Mouse (Mus musculus) neural tube, embryonic 15.5 days (tissue): ENCODE data around the gene Pdcd4. TPM values are rescaled to one million over a fixed set of nuclear protein-coding genes. Genes with fewer than 3 reads are reported as not detected.

ENCODE experiments used
- ATAC-seq: fragments of 200-750 bp; cut with Nextera tagmentation; 2 replicates; pipeline ENCODE4 v1.8.0; 2017; ENCODE audit warnings: mild to moderate bottlenecking, moderate TSS enrichment, moderate library complexity; ENCODE audit not compliant: low FRiP score
- H3K27ac ChIP-seq: fragments of 300-500 bp; sonication (generic); replicated peaks from 2 replicates; pipeline ENCODE4 v1.5.1; 2015; ENCODE audit warnings: mild to moderate bottlenecking, inconsistent platforms
- H3K27me3 ChIP-seq: fragments of 300-500 bp; sonication (generic); replicated peaks from 2 replicates; pipeline ENCODE4 v1.6.1; 2015; ENCODE audit warnings: inconsistent platforms
- H3K36me3 ChIP-seq: fragments of 300-500 bp; sonication (generic); 2 replicates; pipeline ENCODE4 v1.6.1; 2015; ENCODE audit warnings: inconsistent platforms
- H3K4me1 ChIP-seq: fragments of 300-500 bp; sonication (generic); 2 replicates; pipeline ENCODE4 v1.6.1; 2015; ENCODE audit warnings: inconsistent platforms
- H3K4me2 ChIP-seq: fragments of 300-500 bp; sonication (generic); 2 replicates; pipeline ENCODE4 v1.6.1; 2015; ENCODE audit warnings: inconsistent platforms, mild to moderate bottlenecking, moderate library complexity
- H3K4me3 ChIP-seq: fragments of 300-500 bp; sonication (generic); replicated peaks from 2 replicates; pipeline ENCODE4 v1.5.1; 2015; ENCODE audit warnings: mild to moderate bottlenecking, inconsistent platforms
- H3K9ac ChIP-seq: fragments of 300-500 bp; sonication (generic); replicated peaks from 2 replicates; pipeline ENCODE4 v1.6.1; 2015; ENCODE audit warnings: mild to moderate bottlenecking, inconsistent platforms
- H3K9me3 ChIP-seq: fragments of 300-500 bp; sonication (generic); replicated peaks from 2 replicates; pipeline ENCODE4 v1.6.1; 2016; ENCODE audit warnings: inconsistent platforms
- WGBS: fragments of 180-500 bp; shearing (Covaris S2); methylation state at CpG from one replicate; pipeline ENCODE4 v1.1.7; 2015; ENCODE audit warnings: mixed read lengths; 5-methylcytosine and 5-hydroxymethylcytosine counted together
- polyA plus RNA-seq: library from polyadenylated mRNA; unstranded; fragments of >200 nt; fragmentation: Nextera tagmentation; extraction: Ambion mirVana; gene quantifications from 2 replicates; pipeline ENCODE4 v1.2.1, GENCODE M21; 2015

The Pdcd4 gene
- polyA plus RNA-seq, 1 experiment from 2014 or later: 60.3 TPM

- WGBS: 72% methylated on average over 6 of the region's 6 CpGs
- no peak overlapping the region for H3K27ac ChIP-seq
- no peak overlapping the region for H3K4me2 ChIP-seq
- H3K36me3 ChIP-seq: no peaks in the 10 kb centered on the region
- 0 out of 2 replicates have a peak, but pooled peaks cover 3% of the 10 kb centered on the region for H3K27me3 ChIP-seq
- ATAC-seq: no peak
- H3K4me1 ChIP-seq: peaks cover 16% of the 10 kb centered on the region
- no peak overlapping the region for H3K4me3 ChIP-seq
- H3K9ac ChIP-seq: no peak overlapping the region
- no peaks in the 10 kb centered on the region for H3K9me3 ChIP-seq
These were observed 34.1 kb upstream of the Pdcd4 start for GRCm38 (mm10) chr19:53857962-53858361.

GRCm38 (mm10) chr19:53859149-53859548 lies 32.9 kb upstream of the Pdcd4 start:
- Histone ChIP-seq H3K36me3 (no peaks in the 10 kb centered on the region), H3K27ac (no peak overlapping the region), H3K9ac (no peak overlapping the region), H3K27me3 (0 out of 2 replicates have a peak, but pooled peaks cover 3% of the 10 kb centered on the region), H3K4me2 (no peak overlapping the region), H3K9me3 (no peaks in the 10 kb centered on the region), H3K4me1 (peaks cover 4% of the 10 kb centered on the region; the same call in 1 of the 2 replicates), H3K4me3 (no peak overlapping the region)
- WGBS: 27% methylated on average over 9 of the region's 9 CpGs
- ATAC-seq: no peak

- Histone ChIP-seq H3K27ac (no peak overlapping the region), H3K36me3 (no peaks in the 10 kb centered on the region), H3K27me3 (0 out of 2 replicates have a peak, but pooled peaks cover 3% of the 10 kb centered on the region), H3K4me1 (peaks cover 3% of the 10 kb centered on the region; the same call in 1 of the 2 replicates), H3K4me2 (no peak overlapping the region), H3K9me3 (no peaks in the 10 kb centered on the region), H3K9ac (no peak overlapping the region), H3K4me3 (no peak overlapping the region)
- 68% methylated on average over 7 of the region's 7 CpGs for WGBS
- ATAC-seq: no peak
These were observed 32.4 kb upstream of the Pdcd4 start for GRCm38 (mm10) chr19:53859593-53859992.

- H3K36me3 ChIP-seq: no peaks in the 10 kb centered on the region
- no peak overlapping the region for H3K27ac ChIP-seq
- WGBS: 84% methylated on average over 7 of the region's 7 CpGs
- H3K4me1 ChIP-seq: peaks cover 3% of the 10 kb centered on the region; the same call in 1 of the 2 replicates
- H3K27me3 ChIP-seq: no peaks in the 10 kb centered on the region
- H3K4me2 ChIP-seq: no peak overlapping the region
- no peaks in the 10 kb centered on the region for H3K9me3 ChIP-seq
- no peak overlapping the region for H3K4me3 ChIP-seq
- no peak overlapping the region for H3K9ac ChIP-seq
- no peak for ATAC-seq
These were observed 30.7 kb upstream of the Pdcd4 start for GRCm38 (mm10) chr19:53861346-53861745.

GRCm38 (mm10) chr19:53862573-53863246 lies 29.3 kb upstream of the Pdcd4 start:
- Histone ChIP-seq H3K27me3 (no peaks in the 10 kb centered on the region), H3K4me2 (no peak overlapping the region), H3K4me3 (no peak overlapping the region), H3K36me3 (no peaks in the 10 kb centered on the region), H3K4me1 (peaks cover 3% of the 10 kb centered on the region; the same call in 1 of the 2 replicates), H3K9me3 (no peaks in the 10 kb centered on the region), H3K27ac (no peak overlapping the region), H3K9ac (no peak overlapping the region)
- ATAC-seq: no peak
- 72% methylated on average over 8 of the region's 8 CpGs for WGBS

GRCm38 (mm10) chr19:53867238-53867637 lies 24.8 kb upstream of the Pdcd4 start:
- Histone ChIP-seq H3K27ac (no peak overlapping the region), H3K9me3 (no peaks in the 10 kb centered on the region), H3K4me2 (no peak overlapping the region), H3K27me3 (no peaks in the 10 kb centered on the region), H3K36me3 (no peaks in the 10 kb centered on the region), H3K9ac (no peak overlapping the region), H3K4me3 (no peak overlapping the region), H3K4me1 (no peaks in the 10 kb centered on the region)
- ATAC-seq: no peak

- H3K36me3 ChIP-seq: no peaks in the 10 kb centered on the region
- no peak for ATAC-seq
- no peak overlapping the region for H3K4me3 ChIP-seq
- H3K27me3 ChIP-seq: no peaks in the 10 kb centered on the region
- H3K4me2 ChIP-seq: no peak overlapping the region
- H3K4me1 ChIP-seq: no peaks in the 10 kb centered on the region
- 88% methylated on average over 6 of the region's 6 CpGs for WGBS
- no peak overlapping the region for H3K27ac ChIP-seq
- H3K9ac ChIP-seq: no peak overlapping the region
- no peaks in the 10 kb centered on the region for H3K9me3 ChIP-seq
These were observed 23.9 kb upstream of the Pdcd4 start for GRCm38 (mm10) chr19:53868125-53868524.

- Histone ChIP-seq H3K9ac (no peak overlapping the region), H3K4me2 (no peak overlapping the region), H3K4me3 (no peak overlapping the region), H3K27me3 (no peaks in the 10 kb centered on the region), H3K36me3 (no peaks in the 10 kb centered on the region), H3K4me1 (no peaks in the 10 kb centered on the region), H3K9me3 (no peaks in the 10 kb centered on the region), H3K27ac (no peak overlapping the region)
- ATAC-seq: no peak
- WGBS: 87% methylated on average over 1 of the region's 1 CpGs
These were observed 23.2 kb upstream of the Pdcd4 start for GRCm38 (mm10) chr19:53868796-53869195.

- Histone ChIP-seq H3K27ac (no peak overlapping the region), H3K4me3 (no peak overlapping the region), H3K4me1 (no peaks in the 10 kb centered on the region), H3K9me3 (no peaks in the 10 kb centered on the region), H3K36me3 (no peaks in the 10 kb centered on the region), H3K27me3 (no peaks in the 10 kb centered on the region), H3K9ac (no peak overlapping the region), H3K4me2 (no peak overlapping the region)
- ATAC-seq: no peak
- 85% methylated on average over 4 of the region's 4 CpGs for WGBS
These were observed 22.3 kb upstream of the Pdcd4 start for GRCm38 (mm10) chr19:53869427-53870385.

- 71% methylated on average over 2 of the region's 2 CpGs for WGBS
- no peak for ATAC-seq
- no peak overlapping the region for H3K4me3 ChIP-seq
- no peak overlapping the region for H3K9ac ChIP-seq
- no peaks in the 10 kb centered on the region for H3K4me1 ChIP-seq
- H3K36me3 ChIP-seq: no peaks in the 10 kb centered on the region
- no peak overlapping the region for H3K27ac ChIP-seq
- no peak overlapping the region for H3K4me2 ChIP-seq
- H3K9me3 ChIP-seq: no peaks in the 10 kb centered on the region
- H3K27me3 ChIP-seq: no peaks in the 10 kb centered on the region
These were observed 21.5 kb upstream of the Pdcd4 start for GRCm38 (mm10) chr19:53870568-53870967.

- ATAC-seq: no peak
- 88% methylated on average over 6 of the region's 6 CpGs for WGBS
- no peaks in the 10 kb centered on the region for H3K9me3 ChIP-seq
- H3K27ac ChIP-seq: no peak overlapping the region
- no peaks in the 10 kb centered on the region for H3K27me3 ChIP-seq
- H3K4me2 ChIP-seq: no peak overlapping the region
- H3K36me3 ChIP-seq: no peaks in the 10 kb centered on the region
- no peak overlapping the region for H3K4me3 ChIP-seq
- no peak overlapping the region for H3K9ac ChIP-seq
- H3K4me1 ChIP-seq: no peaks in the 10 kb centered on the region
These were observed 20.5 kb upstream of the Pdcd4 start for GRCm38 (mm10) chr19:53871502-53871901.
